Mouse (Mus musculus) monocyte, adult 59 days (primary cell): ENCODE results near the gene Cacna2d1. TPM values are rescaled to one million over a fixed set of nuclear protein-coding genes. Genes with fewer than 3 reads are reported as not detected.

Experiments
- total RNA-seq, 2 experiments: library from RNA; stranded (reverse); gene quantifications; one replicate each; pipeline ENCODE4 v1.2.4; 2023

The Cacna2d1 gene
- total RNA-seq, result not detected

GRCm38 (mm10) chr5:15934376-15935233, at the start of gene Cacna2d1:
Gene Cacna2d1 (plus strand): TSS chr5:15934691.

Other genes with a start within 250 kb of the Cacna2d1 start
- gene Speer4c, start 220.4 kb upstream of the Cacna2d1 start, total RNA-seq, result not detected